Mouse (Mus musculus): ENCODE results near the gene Gm36210.

Gm36210 gene

GRCm38 (mm10) chr7:4906466-4906950 lies at the start of gene Gm36210:
Gene Gm36210, minus strand, starts transcription at chr7:4906516.
- no peak for DNase-seq

- no peak for DNase-seq
These were observed 47.6 kb upstream of the Gm36210 start for GRCm38 (mm10) chr7:4953815-4954445.

GRCm38 (mm10) chr7:4950561-4951342 lies 44.4 kb upstream of the Gm36210 start:
- DNase-seq = no peak

- DNase-seq = no peak
These were observed 42.1 kb upstream of the Gm36210 start for GRCm38 (mm10) chr7:4948386-4948785.

- DNase-seq = no peak
These were observed 41.5 kb upstream of the Gm36210 start for GRCm38 (mm10) chr7:4947855-4948254.

GRCm38 (mm10) chr7:4943223-4943815 lies 37.0 kb upstream of the Gm36210 start:
- DNase-seq = peak; percentile 89 to 94

GRCm38 (mm10) chr7:4942673-4943072 lies 36.4 kb upstream of the Gm36210 start:
- no peak for DNase-seq

GRCm38 (mm10) chr7:4940068-4940479 lies 33.8 kb upstream of the Gm36210 start:
- peak; percentile 78 to 84 for DNase-seq

GRCm38 (mm10) chr7:4938456-4938855 lies 32.1 kb upstream of the Gm36210 start:
- peak; percentile 74 to 81 for DNase-seq

GRCm38 (mm10) chr7:4937392-4937791 lies 31.1 kb upstream of the Gm36210 start:
- DNase-seq = no peak

GRCm38 (mm10) chr7:4936832-4937231 lies 30.5 kb upstream of the Gm36210 start:
- no peak for DNase-seq

GRCm38 (mm10) chr7:4934160-4934914 lies 28.0 kb upstream of the Gm36210 start:
- no peak for DNase-seq

- DNase-seq = no peak
These were observed 26.8 kb upstream of the Gm36210 start for GRCm38 (mm10) chr7:4933103-4933502.

- DNase-seq = no peak
These were observed 22.0 kb upstream of the Gm36210 start for GRCm38 (mm10) chr7:4928323-4928722.

- no peak for DNase-seq
These were observed 21.4 kb upstream of the Gm36210 start for GRCm38 (mm10) chr7:4927711-4928110.

- no peak for DNase-seq
These were observed 20.5 kb upstream of the Gm36210 start for GRCm38 (mm10) chr7:4926849-4927248.

- DNase-seq = no peak
These were observed 19.4 kb upstream of the Gm36210 start, which contains the start of gene Ssc5d for GRCm38 (mm10) chr7:4925441-4926381. Gene Ssc5d, plus strand, starts transcription at chr7:4925785.

GRCm38 (mm10) chr7:4924891-4925301 lies 18.6 kb upstream of the Gm36210 start:
- no peak for DNase-seq

GRCm38 (mm10) chr7:4924483-4924882 lies 18.2 kb upstream of the Gm36210 start:
- DNase-seq = no peak

- DNase-seq = no peak
These were observed 17.5 kb upstream of the Gm36210 start for GRCm38 (mm10) chr7:4923586-4924364.
